Mouse (Mus musculus) embryonic facial prominence, embryonic 15.5 days (tissue): ENCODE results near the gene Tspan18. TPM values are rescaled to one million over a fixed set of nuclear protein-coding genes. Genes with fewer than 3 reads are reported as not detected.

Experiments used
- ATAC-seq: fragments of 200-750 bp; cut with Nextera tagmentation; 2 replicates; pipeline ENCODE4 v1.8.0; 2017; ENCODE audit warnings: low read depth, moderate TSS enrichment; ENCODE audit not compliant: insufficient number of reproducible peaks, low FRiP score, low TSS enrichment
- H3K27ac ChIP-seq: fragments of 300-500 bp; sonication (generic); replicated peaks from 2 replicates; pipeline ENCODE4 v1.5.1; 2015; ENCODE audit warnings: mild to moderate bottlenecking, inconsistent platforms
- H3K27me3 ChIP-seq: fragments of 300-500 bp; sonication (generic); 2 replicates; pipeline ENCODE4 v1.6.1; 2015; ENCODE audit warnings: inconsistent platforms
- H3K36me3 ChIP-seq: fragments of 300-500 bp; sonication (generic); 2 replicates; pipeline ENCODE4 v1.6.1; 2015; ENCODE audit warnings: mild to moderate bottlenecking, inconsistent platforms
- H3K4me1 ChIP-seq: fragments of 300-500 bp; sonication (generic); 2 replicates; pipeline ENCODE4 v1.6.1; 2015; ENCODE audit warnings: inconsistent platforms
- H3K4me2 ChIP-seq: fragments of 300-500 bp; sonication (generic); replicated peaks from 2 replicates; pipeline ENCODE4 v1.6.1; 2015; ENCODE audit warnings: mild to moderate bottlenecking, inconsistent platforms
- H3K4me3 ChIP-seq: fragments of 300-500 bp; sonication (generic); replicated peaks from 2 replicates; pipeline ENCODE4 v1.5.1; 2015; ENCODE audit warnings: mild to moderate bottlenecking, inconsistent platforms
- H3K9ac ChIP-seq: fragments of 300-500 bp; sonication (generic); 2 replicates; pipeline ENCODE4 v1.6.1; 2015; ENCODE audit warnings: inconsistent platforms
- H3K9me3 ChIP-seq: fragments of 300-500 bp; sonication (generic); replicated peaks from 2 replicates; pipeline ENCODE4 v1.6.1; 2016; ENCODE audit warnings: inconsistent platforms
- WGBS: fragments of 180-500 bp; shearing (Covaris S2); methylation state at CpG from one replicate; pipeline ENCODE4 v1.1.7; 2015; 5-methylcytosine and 5-hydroxymethylcytosine counted together
- polyA plus RNA-seq: library from polyadenylated mRNA; unstranded; fragments of >200 nt; fragmentation: Nextera tagmentation; extraction: Ambion mirVana; gene quantifications from 2 replicates; pipeline ENCODE4 v1.2.1, GENCODE M21; 2015

The Tspan18 gene
- polyA plus RNA-seq, 1 experiment from 2014 or later = 27.6 TPM

- H3K9ac ChIP-seq = no peak overlapping the region
- ATAC-seq = 0 out of 2 replicates have a peak, but pooled peaks have one; percentile 15
- peak overlapping the region; percentile 45; the same call in 1 of the 2 replicates for H3K27ac ChIP-seq
- peaks cover 14% of the 10 kb centered on the region for H3K4me1 ChIP-seq
- H3K9me3 ChIP-seq = no peaks in the 10 kb centered on the region
- no peaks in the 10 kb centered on the region for H3K27me3 ChIP-seq
- H3K36me3 ChIP-seq = no peaks in the 10 kb centered on the region
- no peak overlapping the region for H3K4me2 ChIP-seq
- H3K4me3 ChIP-seq = no peak overlapping the region
- WGBS = 56% methylated on average over 6 of the region's 6 CpGs
These were observed 72.6 kb downstream of the Tspan18 start for GRCm38 (mm10) chr2:93261521-93262290.

DNA sequence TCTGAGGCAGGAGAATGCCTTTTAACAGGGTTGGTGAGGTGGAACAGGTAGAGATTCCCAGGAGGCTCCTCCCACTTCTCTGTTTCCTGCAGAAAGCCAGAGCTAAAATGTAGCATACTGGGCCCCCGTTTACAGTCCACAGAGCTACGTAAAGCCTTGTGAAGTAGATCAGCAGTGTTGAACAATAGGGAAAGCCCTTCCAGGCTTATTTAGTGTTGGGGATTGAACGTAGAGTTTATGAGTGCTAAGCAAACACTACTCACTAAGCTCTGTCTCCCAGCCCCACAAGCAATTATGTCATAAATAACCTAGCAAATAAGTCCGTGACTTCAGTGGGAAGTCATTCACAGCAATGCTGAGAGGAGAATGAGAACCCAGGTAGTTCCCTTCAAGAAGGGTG lies 76.7 kb downstream of the Tspan18 start:
- ATAC-seq = no peak
- WGBS = 53% methylated on average over 4 of the region's 4 CpGs
- peaks cover 12% of the 10 kb centered on the region for H3K4me1 ChIP-seq
- no peak overlapping the region for H3K27ac ChIP-seq
- H3K4me2 ChIP-seq = no peak overlapping the region
- H3K9me3 ChIP-seq = no peaks in the 10 kb centered on the region
- H3K9ac ChIP-seq = no peak overlapping the region
- H3K27me3 ChIP-seq = no peaks in the 10 kb centered on the region
- H3K4me3 ChIP-seq = no peak overlapping the region
- H3K36me3 ChIP-seq = no peaks in the 10 kb centered on the region

DNA sequence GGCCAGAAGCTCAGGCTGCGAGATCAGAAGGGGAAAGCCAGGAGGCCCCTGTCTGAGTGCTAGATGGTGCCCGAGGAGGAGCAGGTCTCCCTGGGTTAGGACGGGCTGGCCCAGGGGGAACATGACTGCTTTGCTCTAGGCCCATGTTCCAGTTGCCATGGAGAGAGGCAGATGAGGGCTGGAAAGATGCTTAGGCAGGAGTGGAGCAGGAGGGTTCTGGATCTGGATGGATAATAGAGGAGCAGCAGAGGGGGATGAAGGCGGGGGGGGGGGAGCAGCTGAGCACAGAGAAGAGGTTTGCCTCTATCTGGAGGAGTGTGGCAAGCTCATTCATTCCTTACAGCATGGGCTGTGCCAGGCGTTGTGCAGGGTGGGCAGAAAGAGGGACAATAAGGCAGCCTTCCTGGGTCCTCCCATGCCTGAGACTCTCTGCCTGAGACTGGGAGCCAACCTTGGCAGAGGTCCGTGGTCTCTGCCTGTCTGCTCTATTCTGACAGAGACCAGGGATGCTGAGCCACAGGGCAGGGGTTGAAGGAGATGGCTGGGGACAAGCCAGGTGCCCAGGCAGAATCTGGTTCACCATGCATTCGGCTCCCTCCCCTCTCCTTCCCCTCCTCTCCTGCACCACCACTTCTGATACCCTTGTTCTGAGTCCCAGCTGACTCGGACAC lies 77.4 kb downstream of the Tspan18 start:
- 72% methylated on average over 8 of the region's 8 CpGs for WGBS
- ATAC-seq = no peak
- H3K4me3 ChIP-seq = no peak overlapping the region
- no peak overlapping the region for H3K9ac ChIP-seq
- no peaks in the 10 kb centered on the region for H3K36me3 ChIP-seq
- H3K4me1 ChIP-seq = peaks cover 18% of the 10 kb centered on the region
- no peak overlapping the region for H3K27ac ChIP-seq
- H3K27me3 ChIP-seq = no peaks in the 10 kb centered on the region
- no peaks in the 10 kb centered on the region for H3K9me3 ChIP-seq
- H3K4me2 ChIP-seq = no peak overlapping the region

DNA sequence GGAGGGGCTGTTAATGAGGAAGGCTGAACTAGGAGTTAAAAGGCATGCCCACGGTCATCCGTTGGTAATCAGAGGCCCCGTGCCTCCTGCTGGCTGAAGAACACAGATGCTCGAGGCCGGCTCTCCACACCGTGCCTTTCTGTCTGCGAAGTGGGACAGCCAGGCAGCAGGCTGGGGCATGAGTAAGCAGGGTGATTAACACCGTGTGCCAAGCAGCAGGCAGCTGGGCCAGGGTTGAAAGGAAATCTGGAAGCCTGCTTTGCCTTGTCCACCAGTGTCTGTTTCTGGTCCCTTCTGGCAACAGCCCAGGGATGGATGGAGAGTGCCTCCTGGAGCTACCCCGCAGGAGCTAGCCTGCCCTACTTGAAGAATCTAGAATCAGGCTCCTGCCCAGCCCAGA lies 81.9 kb downstream of the Tspan18 start:
- peak; percentile 44; the same call in 1 of the 2 replicates for ATAC-seq
- Histone ChIP-seq H3K9me3 (no peaks in the 10 kb centered on the region), H3K9ac (no peak overlapping the region), H3K36me3 (no peaks in the 10 kb centered on the region), H3K27me3 (no peaks in the 10 kb centered on the region), H3K27ac (0 out of 2 replicates have a peak overlapping the region, but pooled peaks have one; percentile 13), H3K4me1 (peaks cover 26% of the 10 kb centered on the region), H3K4me2 (no peak overlapping the region), H3K4me3 (no peak overlapping the region)
- 13% methylated on average over 9 of the region's 9 CpGs for WGBS

DNA sequence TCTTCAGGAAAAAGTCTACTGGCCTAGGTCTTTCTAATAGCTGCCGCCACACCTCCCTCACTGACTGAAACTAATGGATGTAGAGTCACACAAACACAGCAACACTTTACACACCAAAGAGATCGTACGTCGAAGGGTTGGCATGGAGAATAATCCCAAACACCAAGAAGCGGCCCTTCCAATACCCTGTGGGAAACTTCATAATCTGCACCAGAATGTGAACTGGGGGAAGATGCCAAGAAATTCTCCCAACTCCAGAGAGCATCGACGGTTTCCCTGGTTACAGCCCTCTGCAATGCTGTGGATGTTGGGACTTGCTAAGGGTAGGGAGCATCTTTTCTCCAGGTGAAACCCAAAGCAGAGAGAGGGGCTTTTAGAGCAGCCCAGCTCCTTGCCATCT lies 83.7 kb downstream of the Tspan18 start:
- no peak overlapping the region for H3K9ac ChIP-seq
- ATAC-seq = no peak
- peaks cover 24% of the 10 kb centered on the region for H3K4me1 ChIP-seq
- 74% methylated on average over 7 of the region's 7 CpGs for WGBS
- H3K36me3 ChIP-seq = no peaks in the 10 kb centered on the region
- no peak overlapping the region for H3K4me3 ChIP-seq
- no peaks in the 10 kb centered on the region for H3K27me3 ChIP-seq
- no peaks in the 10 kb centered on the region for H3K9me3 ChIP-seq
- H3K4me2 ChIP-seq = no peak overlapping the region
- no peak overlapping the region for H3K27ac ChIP-seq

- H3K36me3 ChIP-seq = no peaks in the 10 kb centered on the region
- no peak for ATAC-seq
- H3K27me3 ChIP-seq = no peaks in the 10 kb centered on the region
- no peak overlapping the region for H3K9ac ChIP-seq
- peaks cover 24% of the 10 kb centered on the region for H3K4me1 ChIP-seq
- no peak overlapping the region for H3K4me2 ChIP-seq
- 48% methylated on average over 6 of the region's 6 CpGs for WGBS
- no peak overlapping the region for H3K27ac ChIP-seq
- H3K4me3 ChIP-seq = no peak overlapping the region
- H3K9me3 ChIP-seq = no peaks in the 10 kb centered on the region
These were observed 85.2 kb downstream of the Tspan18 start for GRCm38 (mm10) chr2:93249058-93249457.

- WGBS = 73% methylated on average over 8 of the region's 8 CpGs
- H3K36me3 ChIP-seq = no peaks in the 10 kb centered on the region
- no peak overlapping the region for H3K4me3 ChIP-seq
- H3K4me2 ChIP-seq = no peak overlapping the region
- H3K27me3 ChIP-seq = no peaks in the 10 kb centered on the region
- H3K27ac ChIP-seq = no peak overlapping the region
- no peaks in the 10 kb centered on the region for H3K9me3 ChIP-seq
- ATAC-seq = no peak
- no peak overlapping the region for H3K9ac ChIP-seq
- H3K4me1 ChIP-seq = peaks cover 16% of the 10 kb centered on the region
These were observed 90.2 kb downstream of the Tspan18 start for GRCm38 (mm10) chr2:93244090-93244443.

DNA sequence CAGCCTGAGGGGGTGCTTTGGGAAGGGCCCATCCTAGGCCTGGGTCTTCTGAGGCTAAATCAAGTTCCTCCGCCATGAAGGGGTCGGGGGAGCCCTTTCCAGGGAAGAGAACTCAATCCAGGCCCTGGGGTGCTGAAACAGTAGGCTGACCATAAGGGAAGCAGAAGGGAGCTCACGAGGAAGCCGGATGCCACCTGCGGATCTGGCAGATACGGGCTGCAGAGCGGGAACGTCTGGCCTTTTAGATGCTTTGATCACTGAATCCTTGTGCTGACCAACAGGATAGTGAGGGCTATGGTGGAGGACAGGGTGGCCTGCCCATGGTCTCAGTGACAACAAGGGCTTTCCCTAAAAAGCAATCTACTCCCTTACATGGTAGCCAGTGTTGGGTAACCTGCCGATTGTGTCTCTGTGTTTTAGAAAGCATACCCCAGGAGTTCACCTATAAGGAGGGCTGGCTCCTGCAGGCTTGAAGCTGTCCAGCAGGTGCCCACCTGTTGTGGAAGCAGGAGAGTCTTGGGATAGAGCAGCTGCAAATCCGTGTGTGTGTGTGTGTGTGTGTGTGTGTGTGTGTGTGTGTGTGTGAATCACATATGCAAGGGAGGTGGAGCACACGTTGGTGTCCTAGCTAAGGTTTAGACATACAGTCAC lies 90.7 kb downstream of the Tspan18 start:
- no peaks in the 10 kb centered on the region for H3K27me3 ChIP-seq
- no peaks in the 10 kb centered on the region for H3K36me3 ChIP-seq
- H3K4me1 ChIP-seq = peaks cover 11% of the 10 kb centered on the region
- H3K4me3 ChIP-seq = no peak overlapping the region
- no peak overlapping the region for H3K27ac ChIP-seq
- ATAC-seq = no peak
- no peaks in the 10 kb centered on the region for H3K9me3 ChIP-seq
- H3K9ac ChIP-seq = no peak overlapping the region
- no peak overlapping the region for H3K4me2 ChIP-seq
- 74% methylated on average over 11 of the region's 11 CpGs for WGBS

GRCm38 (mm10) chr2:93242166-93242565 lies 92.1 kb downstream of the Tspan18 start:
- ATAC-seq = no peak
- no peaks in the 10 kb centered on the region for H3K27me3 ChIP-seq
- no peak overlapping the region for H3K4me2 ChIP-seq
- WGBS = 79% methylated on average over 5 of the region's 5 CpGs
- no peak overlapping the region for H3K4me3 ChIP-seq
- H3K36me3 ChIP-seq = no peaks in the 10 kb centered on the region
- H3K27ac ChIP-seq = no peak overlapping the region
- H3K9ac ChIP-seq = no peak overlapping the region
- peaks cover 3% of the 10 kb centered on the region; the same call in 1 of the 2 replicates for H3K4me1 ChIP-seq
- H3K9me3 ChIP-seq = no peaks in the 10 kb centered on the region

- Histone ChIP-seq H3K36me3 (no peaks in the 10 kb centered on the region; the same call in 1 of the 2 replicates), H3K4me3 (no peak overlapping the region), H3K4me2 (no peak overlapping the region), H3K9ac (no peak overlapping the region), H3K9me3 (no peaks in the 10 kb centered on the region), H3K27ac (no peak overlapping the region), H3K4me1 (peaks cover 3% of the 10 kb centered on the region; the same call in 1 of the 2 replicates), H3K27me3 (no peaks in the 10 kb centered on the region)
- ATAC-seq = no peak
- WGBS = 80% methylated on average over 6 of the region's 6 CpGs
These were observed 95.4 kb downstream of the Tspan18 start for GRCm38 (mm10) chr2:93238864-93239263.

DNA sequence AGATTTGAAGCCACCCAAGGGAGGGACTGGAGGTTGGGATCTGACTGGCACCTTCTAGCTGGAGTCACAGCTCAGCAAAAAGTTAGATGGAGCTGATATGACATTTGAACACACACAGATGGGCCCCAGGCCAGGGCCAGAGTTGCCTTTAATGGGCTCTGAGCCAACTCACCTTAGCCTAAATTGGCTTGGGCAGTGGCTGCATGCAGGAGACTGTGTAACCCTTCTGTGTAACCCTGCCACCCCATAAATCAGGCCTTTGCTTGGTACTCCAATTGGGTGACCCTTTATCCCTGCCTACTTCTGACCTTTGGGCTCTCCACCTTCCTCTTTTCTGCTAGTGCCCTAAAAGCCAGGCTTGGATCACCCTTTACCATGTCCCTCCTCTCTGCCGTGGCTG lies 97.2 kb downstream of the Tspan18 start:
- Histone ChIP-seq H3K4me2 (no peak overlapping the region), H3K27me3 (no peaks in the 10 kb centered on the region), H3K9me3 (no peaks in the 10 kb centered on the region), H3K36me3 (no peaks in the 10 kb centered on the region; the same call in 1 of the 2 replicates), H3K4me3 (no peak overlapping the region), H3K27ac (no peak overlapping the region), H3K9ac (no peak overlapping the region), H3K4me1 (no peaks in the 10 kb centered on the region)
- WGBS = 60% methylated on average over 1 of the region's 1 CpGs
- ATAC-seq = no peak
